33 mouse cellular contexts compared by ENCODE assay signal in genomic region chr6:122283429-122283828, GRCm38 (mm10). TPM values are rescaled to one million over a fixed set of nuclear protein-coding genes. Genes with fewer than 3 reads are reported as not detected.
"Had no signal": no experiment of that assay in that cellular context is flagged by ENCODE, and none has a peak within 500 bp of the region (broad histone marks: within the 10 kb centered on the region; RNA-seq: fewer than 3 reads in every experiment).

No protein-coding gene starts in this region.

- H3K27ac ChIP-seq: heart, embryonic 13.5 days; heart, embryonic 15.5 days; hindbrain, embryonic 13.5 days; hindbrain, embryonic 15.5 days; hindbrain, postnatal 0 days; intestine, embryonic 15.5 days; limb, embryonic 13.5 days; limb, embryonic 15.5 days; liver, embryonic 12.5 days; liver, embryonic 14.5 days had no signal

- H3K4me1 ChIP-seq: heart, embryonic 13.5 days; heart, embryonic 15.5 days; hindbrain, embryonic 13.5 days; hindbrain, embryonic 15.5 days; intestine, embryonic 15.5 days; limb, embryonic 15.5 days had no signal

- ATAC-seq: hindbrain, postnatal 0 days; inflammation-experienced regulatory T-cells, adult 6 months; intestine, embryonic 15.5 days; intestine, postnatal 0 days had no signal

- H3K9ac ChIP-seq: heart, embryonic 13.5 days; heart, embryonic 15.5 days; hindbrain, embryonic 13.5 days; hindbrain, embryonic 15.5 days; intestine, embryonic 15.5 days; limb, embryonic 13.5 days; limb, embryonic 15.5 days; liver, embryonic 12.5 days; liver, embryonic 14.5 days had no signal

- H3K4me3 ChIP-seq: heart, embryonic 13.5 days; heart, embryonic 15.5 days; hindbrain, embryonic 13.5 days; hindbrain, embryonic 15.5 days; intestine, embryonic 15.5 days; limb, embryonic 13.5 days; limb, embryonic 15.5 days; liver, embryonic 12.5 days had no signal

- H3K9me3 ChIP-seq: heart, embryonic 13.5 days; heart, embryonic 15.5 days; hindbrain, embryonic 13.5 days; hindbrain, embryonic 15.5 days; intestine, embryonic 15.5 days; limb, embryonic 13.5 days; limb, embryonic 15.5 days; liver, embryonic 12.5 days had no signal

- H3K27me3 ChIP-seq: heart, embryonic 13.5 days; heart, embryonic 15.5 days; hindbrain, embryonic 13.5 days; hindbrain, embryonic 15.5 days; intestine, embryonic 15.5 days; limb, embryonic 13.5 days; limb, embryonic 15.5 days; liver, embryonic 12.5 days had no signal

- DNase-seq: gastrocnemius, postnatal 14 days; gastrocnemius, postnatal 36 days; heart, adult 18-20 months; heart, postnatal 14 days; heart, postnatal 36 days; kidney, adult 18-20 months; kidney, adult 8-10 months; kidney, postnatal 10 days; kidney, postnatal 25 days; kidney, postnatal 4 days; layer of hippocampus, adult 9-11 months; layer of hippocampus, postnatal 36 days; left cerebral cortex, postnatal 4 days had no signal

- H3K36me3 ChIP-seq: heart, embryonic 13.5 days; heart, embryonic 15.5 days; hindbrain, embryonic 13.5 days; hindbrain, embryonic 15.5 days; intestine, embryonic 15.5 days; limb, embryonic 13.5 days; limb, embryonic 15.5 days; liver, embryonic 12.5 days had no signal

- H3K4me2 ChIP-seq: heart, embryonic 11.5 days; heart, embryonic 13.5 days; heart, embryonic 15.5 days; hindbrain, embryonic 13.5 days; hindbrain, embryonic 15.5 days; intestine, embryonic 15.5 days; limb, embryonic 13.5 days; limb, embryonic 15.5 days; liver, embryonic 12.5 days had no signal

RNA-seq across cellular contexts. Expression of gene Klrg1, which starts 0.7 kb away (rescaled TPM):
- total RNA-seq: gastrocnemius, adult 18-20 months; gastrocnemius, postnatal 14 days; gastrocnemius, postnatal 36 days; heart, adult 8-10 months; heart, postnatal 14 days; heart, postnatal 36 days; hematopoietic stem cell, adult 5-6 weeks had no signal
- polyA plus RNA-seq: heart, embryonic 11.5 days; heart, embryonic 13.5 days; heart, embryonic 15.5 days; heart, postnatal 0 days; intestine, embryonic 15.5 days; kidney, embryonic 14.5 days; kidney, embryonic 16.5 days; liver, adult 2 months; liver, embryonic 12.5 days; liver, embryonic 14.5 days had no signal
